Mouse (Mus musculus) testis, adult 2 months (tissue): ENCODE results near the gene Snx9. TPM values are rescaled to one million over a fixed set of nuclear protein-coding genes. Genes with fewer than 3 reads are reported as not detected.

Experiments
- H3K27ac ChIP-seq: fragments of 200-500 bp; 2 replicates; pipeline ENCODE4 v1.5.1; 2012; ENCODE audit warnings: low read depth, low read length; ENCODE audit not compliant: control insufficient read depth, insufficient read depth
- H3K27me3 ChIP-seq: fragments of 200-500 bp; 2 replicates; pipeline ENCODE4 v1.6.1; 2012; ENCODE audit warnings: mild to moderate bottlenecking, low read length, moderate library complexity; ENCODE audit not compliant: control insufficient read depth, insufficient read depth
- H3K36me3 ChIP-seq: fragments of 200-500 bp; 2 replicates; pipeline ENCODE4 v1.6.1; 2012; ENCODE audit warnings: mild to moderate bottlenecking, low read length; ENCODE audit not compliant: control insufficient read depth, insufficient read depth
- H3K4me1 ChIP-seq: fragments of 200-500 bp; 2 replicates; pipeline ENCODE4 v1.6.1; 2012; ENCODE audit warnings: low read length; ENCODE audit not compliant: control insufficient read depth, insufficient read depth
- H3K4me3 ChIP-seq: fragments of 200-500 bp; 2 replicates; pipeline ENCODE4 v1.5.1; 2012; ENCODE audit warnings: low read depth, mild to moderate bottlenecking, low read length, moderate library complexity, mixed read lengths; ENCODE audit not compliant: control insufficient read depth
- CTCF ChIP-seq: fragments of 200-500 bp; IDR thresholded peaks from 2 replicates; pipeline ENCODE4 v1.5.1; 2012; ENCODE audit warnings: low read depth, mild to moderate bottlenecking, inconsistent platforms, low read length, moderate library complexity; ENCODE audit not compliant: control insufficient read depth, insufficient read depth, insufficient replicate concordance
- POLR2A ChIP-seq: fragments of 200-500 bp; IDR thresholded peaks from 2 replicates; pipeline ENCODE4 v1.6.1; 2012; ENCODE audit warnings: low read depth, mild to moderate bottlenecking, inconsistent platforms, low read length, moderate library complexity; ENCODE audit not compliant: control insufficient read depth
- polyA plus RNA-seq: library from polyadenylated mRNA; depleted of rRNA; stranded (reverse); fragments of >200 nt; gene quantifications from 2 replicates; pipeline ENCODE4 v1.2.3, GENCODE M21; 2012

Gene Snx9
- polyA plus RNA-seq, 1 experiment = 7.1 TPM

DNA sequence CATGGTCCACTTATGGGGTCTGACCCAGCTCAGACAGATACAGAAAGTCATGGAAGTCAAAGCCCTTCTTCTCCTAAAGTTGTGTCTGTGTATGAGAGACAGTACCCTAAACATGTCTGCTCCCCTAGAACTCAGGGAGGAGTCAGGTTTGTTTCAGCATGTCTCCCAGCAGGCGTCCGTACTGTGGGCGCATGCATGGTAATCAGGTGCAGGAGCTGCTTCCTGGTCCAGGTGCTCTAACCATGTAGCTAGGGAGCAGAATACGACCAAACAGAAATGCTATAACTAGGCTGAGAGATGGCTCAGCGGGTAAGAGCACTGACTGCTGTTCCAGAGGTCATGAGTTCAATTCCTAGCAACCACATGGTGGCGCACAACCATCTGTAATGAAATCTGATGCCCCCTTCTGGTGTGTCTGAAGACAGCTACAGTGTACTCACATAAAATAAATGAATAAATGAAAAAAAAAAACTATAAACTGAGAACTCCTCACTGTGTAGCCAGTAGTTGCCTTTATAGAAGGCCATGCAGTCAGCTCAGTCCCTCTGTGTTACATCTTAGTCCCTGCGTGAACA is 52.5 kb downstream of the Snx9 start:
- Histone ChIP-seq H3K27ac (no peak overlapping the region), H3K4me3 (no peak overlapping the region)

DNA sequence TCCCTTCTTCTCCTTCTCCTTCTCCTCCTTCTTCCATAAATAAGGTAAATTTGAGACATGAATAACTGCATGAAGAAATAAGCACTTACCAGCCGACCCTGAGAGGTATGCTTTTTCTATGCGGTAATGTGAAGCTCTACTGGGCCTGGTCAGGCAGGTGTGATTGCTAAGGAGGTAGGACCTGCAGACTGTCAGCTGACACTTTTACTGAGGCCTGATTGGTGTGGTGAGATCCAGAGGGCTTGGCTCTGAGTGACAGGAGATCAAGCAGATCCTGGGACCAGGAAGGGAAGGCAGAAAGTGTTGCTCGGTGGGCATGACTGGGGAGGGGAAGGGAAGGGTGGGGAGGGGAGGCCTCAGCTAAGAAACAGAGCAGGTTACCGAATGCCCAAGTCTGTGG is 54.9 kb downstream of the Snx9 start:
- Histone ChIP-seq H3K4me3 (no peak overlapping the region), H3K27me3 (no peaks in the 10 kb centered on the region), H3K4me1 (no peaks in the 10 kb centered on the region), H3K36me3 (no peaks in the 10 kb centered on the region), H3K27ac (no peak overlapping the region)
- TF ChIP-seq CTCF (no peak), POLR2A (no peak)

More for the DNA sequence above, 52.5 kb downstream of the Snx9 start:
- Histone ChIP-seq H3K4me1 (no peaks in the 10 kb centered on the region), H3K27me3 (no peaks in the 10 kb centered on the region), H3K36me3 (no peaks in the 10 kb centered on the region; the same call in 1 of the 2 replicates)
- TF ChIP-seq POLR2A = no peak
- TF ChIP-seq CTCF = no peak

GRCm38 (mm10) chr17:5896607-5897006 is 55.5 kb downstream of the Snx9 start:
- no peak overlapping the region for H3K4me3 ChIP-seq
- TF ChIP-seq CTCF (no peak), POLR2A (no peak)
- no peaks in the 10 kb centered on the region for H3K27me3 ChIP-seq
- H3K36me3 ChIP-seq = no peaks in the 10 kb centered on the region
- no peaks in the 10 kb centered on the region for H3K4me1 ChIP-seq
- no peak overlapping the region for H3K27ac ChIP-seq

- Histone ChIP-seq H3K4me1 (no peaks in the 10 kb centered on the region), H3K36me3 (no peaks in the 10 kb centered on the region), H3K27ac (no peak overlapping the region), H3K27me3 (no peaks in the 10 kb centered on the region), H3K4me3 (no peak overlapping the region)
- no peak for TF ChIP-seq POLR2A
- TF ChIP-seq CTCF = no peak
Measured at GRCm38 (mm10) chr17:5897326-5898200, 56.4 kb downstream of the Snx9 start.

DNA sequence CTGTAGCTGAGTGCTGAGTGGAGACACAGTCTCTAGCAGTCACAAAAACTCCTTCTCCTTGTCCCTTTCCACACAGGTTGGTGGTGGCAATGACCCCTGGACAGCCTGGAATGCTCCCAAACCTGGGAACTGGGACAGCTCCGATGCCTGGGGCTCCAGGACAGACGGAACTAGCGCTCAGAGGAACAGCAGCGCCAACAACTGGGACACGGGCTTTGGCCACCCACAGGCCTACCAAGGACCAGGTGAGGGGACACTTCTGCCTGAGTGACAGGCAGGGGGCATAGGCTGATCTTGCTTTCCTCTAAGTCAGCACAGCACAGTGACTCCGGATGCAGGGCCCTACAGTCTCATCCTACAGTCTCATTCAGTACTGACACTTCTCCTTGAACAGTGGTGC is 58.1 kb downstream of the Snx9 start:
- TF ChIP-seq POLR2A = no peak
- TF ChIP-seq CTCF = no peak
- H3K36me3 ChIP-seq = no peaks in the 10 kb centered on the region
- no peak overlapping the region for H3K27ac ChIP-seq
- H3K4me1 ChIP-seq = no peaks in the 10 kb centered on the region
- no peak overlapping the region for H3K4me3 ChIP-seq
- no peaks in the 10 kb centered on the region for H3K27me3 ChIP-seq

DNA sequence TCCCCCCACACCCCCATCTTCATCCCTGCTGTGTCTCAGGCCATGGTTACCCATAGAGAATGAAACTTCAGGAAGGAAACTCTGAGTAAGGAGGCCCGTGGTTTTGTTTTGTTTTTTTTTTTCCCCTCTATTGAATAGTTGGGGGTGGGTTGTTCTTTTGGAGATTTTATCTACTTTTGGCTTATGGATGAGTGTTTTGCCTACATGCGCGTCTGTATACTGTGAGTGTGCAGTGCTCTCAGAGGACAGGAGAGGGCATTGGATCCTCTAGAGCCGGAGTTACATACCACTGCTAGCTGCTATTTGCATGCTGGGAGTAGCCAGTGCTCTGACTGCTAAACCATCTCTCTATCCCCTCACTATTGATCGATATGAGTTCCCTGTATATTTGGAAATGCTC is 60.3 kb downstream of the Snx9 start:
- no peaks in the 10 kb centered on the region for H3K4me1 ChIP-seq
- H3K36me3 ChIP-seq = no peaks in the 10 kb centered on the region
- H3K27me3 ChIP-seq = no peaks in the 10 kb centered on the region
- no peak overlapping the region for H3K4me3 ChIP-seq
- no peak for TF ChIP-seq POLR2A
- TF ChIP-seq CTCF = no peak
- H3K27ac ChIP-seq = no peak overlapping the region

GRCm38 (mm10) chr17:5903630-5904301 is 62.6 kb downstream of the Snx9 start:
- Histone ChIP-seq H3K4me1 (no peaks in the 10 kb centered on the region), H3K36me3 (no peaks in the 10 kb centered on the region), H3K4me3 (no peak overlapping the region), H3K27ac (no peak overlapping the region), H3K27me3 (no peaks in the 10 kb centered on the region)
- no peak for TF ChIP-seq CTCF
- no peak for TF ChIP-seq POLR2A

DNA sequence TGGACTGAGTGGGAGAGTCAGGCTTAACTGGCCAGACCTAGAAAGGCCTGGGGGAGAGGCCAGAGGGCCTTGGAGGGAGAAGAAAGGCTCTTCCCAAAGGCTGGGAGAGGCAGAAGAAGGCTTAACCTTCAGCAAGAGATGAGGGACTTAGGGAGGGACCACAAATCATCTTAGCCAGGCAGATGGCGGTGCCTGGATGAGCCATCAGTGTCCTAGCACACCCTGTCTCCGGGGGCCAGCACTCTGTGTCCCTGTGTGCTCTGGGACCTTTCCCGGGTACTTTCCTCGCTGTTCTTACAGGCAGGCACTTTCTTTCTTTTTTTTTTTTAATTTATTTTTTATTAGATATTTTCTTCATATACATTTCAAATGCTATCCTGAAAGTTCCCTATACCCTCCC is 68.6 kb downstream of the Snx9 start:
- TF ChIP-seq CTCF (no peak), POLR2A (no peak)
- Histone ChIP-seq H3K27me3 (no peaks in the 10 kb centered on the region), H3K27ac (no peak overlapping the region), H3K4me1 (no peaks in the 10 kb centered on the region), H3K36me3 (no peaks in the 10 kb centered on the region), H3K4me3 (no peak overlapping the region)
